Mouse (Mus musculus) spleen, postnatal 10 days (tissue): ENCODE data around the gene Slc38a3.

Experiments
- DNase-seq, 2 experiments: peaks; one replicate each; pipeline ENCODE4 v3.0.0; 2021 to 2022; ENCODE audit warnings: low spot score in 2 of 2

Gene Slc38a3

DNA sequence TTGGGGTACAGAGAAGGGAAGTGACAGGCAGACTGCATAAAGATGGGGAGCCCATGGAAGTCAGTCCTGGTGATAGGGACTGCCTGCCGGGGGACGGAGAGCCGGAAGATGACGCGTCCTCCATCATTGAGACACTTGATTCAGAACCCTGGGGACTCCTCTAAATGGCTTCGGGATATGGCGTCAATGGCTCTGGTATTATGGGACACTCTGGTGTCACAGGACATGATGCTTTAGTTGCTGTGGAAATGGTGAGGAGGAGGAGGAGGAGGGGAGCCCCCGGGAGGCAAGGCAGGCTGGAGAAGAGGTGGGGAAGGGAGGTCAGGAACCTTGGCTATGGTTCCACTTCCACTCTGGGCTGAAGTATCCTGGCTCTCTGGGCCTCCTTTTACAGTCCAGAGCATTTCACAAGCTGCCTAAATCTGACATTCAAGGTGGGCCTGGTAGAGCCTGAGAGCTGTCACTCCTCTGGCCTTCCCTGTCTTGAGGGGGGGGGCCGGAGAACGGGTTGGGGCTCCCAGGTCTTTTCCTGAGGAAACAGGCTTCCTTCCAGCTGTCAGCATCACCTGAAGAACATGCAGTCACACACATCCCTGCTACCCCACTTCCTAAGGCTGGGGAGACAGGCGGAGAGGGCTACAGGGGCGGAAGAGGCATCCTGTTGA lies 26.2 kb upstream of the Slc38a3 start:
- no peak for DNase-seq

DNA sequence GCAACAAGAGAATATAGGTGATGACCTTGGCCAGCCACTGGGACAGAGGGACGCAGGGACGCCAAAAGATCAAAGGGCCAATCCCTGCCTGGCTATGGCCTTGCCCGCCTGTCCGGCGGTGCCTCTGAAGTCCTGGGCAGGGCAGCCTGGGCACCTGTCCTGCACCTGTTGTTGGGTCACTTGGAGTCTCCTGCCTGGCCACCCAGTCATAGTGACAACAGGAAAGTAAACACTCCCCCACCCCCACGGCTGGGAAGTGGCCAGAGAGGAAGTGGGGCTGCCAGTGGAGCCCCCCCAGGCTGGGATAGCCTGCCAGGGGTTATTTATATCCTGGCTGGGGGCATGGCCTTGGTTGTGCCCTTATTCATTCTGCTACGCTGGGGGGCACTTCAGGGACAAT lies 25.3 kb upstream of the Slc38a3 start:
- DNase-seq = no peak

GRCm38 (mm10) chr9:107693433-107693987 lies 24.2 kb upstream of the Slc38a3 start:
- no peak for DNase-seq

DNA sequence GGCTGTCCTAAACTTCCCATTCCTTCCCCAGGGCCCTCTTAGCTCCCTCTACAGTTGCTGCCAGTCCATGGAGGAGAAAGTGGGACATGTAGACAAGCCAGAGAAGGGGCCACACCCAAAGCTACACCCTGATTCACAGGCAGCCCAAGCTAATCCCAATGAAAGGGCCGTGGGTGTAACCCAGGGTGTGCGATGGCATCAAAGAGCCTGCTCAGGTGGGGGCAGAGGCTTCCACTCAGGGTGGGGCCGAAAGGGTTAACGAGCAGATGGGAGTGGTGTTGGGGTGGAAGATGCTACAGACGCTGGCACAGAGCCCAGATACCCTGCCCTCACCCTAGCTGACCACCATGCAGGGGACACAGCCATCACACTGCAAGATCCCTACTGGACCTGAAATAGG lies 23.5 kb upstream of the Slc38a3 start:
- DNase-seq = no peak

- no peak for DNase-seq
Measured at GRCm38 (mm10) chr9:107690391-107690790, 21.1 kb upstream of the Slc38a3 start.

- DNase-seq = no peak
Measured at GRCm38 (mm10) chr9:107688939-107689338, 19.6 kb upstream of the Slc38a3 start.

GRCm38 (mm10) chr9:107688415-107688814 lies 19.1 kb upstream of the Slc38a3 start:
- DNase-seq = no peak

- peak in 1 of 2 experiments; percentile 65 for DNase-seq
Measured at GRCm38 (mm10) chr9:107685231-107685981, 16.1 kb upstream of the Slc38a3 start.

DNA sequence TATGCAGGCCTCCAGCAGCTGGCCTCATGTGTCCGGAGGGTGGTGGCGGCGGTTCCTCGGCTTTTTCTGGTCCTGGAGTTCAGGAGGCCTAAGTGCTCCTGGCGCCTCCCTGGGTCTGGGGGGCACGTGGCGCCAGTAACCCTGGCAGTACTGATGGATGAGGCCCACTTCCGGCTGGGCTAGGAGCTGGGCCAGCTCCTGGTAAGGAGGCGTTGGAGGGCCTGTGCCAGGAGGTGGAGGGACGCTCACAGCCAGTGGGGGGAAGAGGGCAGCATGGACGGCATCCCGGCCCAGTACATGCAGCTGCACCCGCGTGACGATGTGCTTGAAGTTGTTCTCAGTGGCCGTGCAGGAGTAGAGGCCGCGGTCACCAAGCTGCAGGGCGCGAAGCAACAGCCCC lies 13.1 kb upstream of the Slc38a3 start:
- DNase-seq = no peak

- no peak for DNase-seq
Measured at GRCm38 (mm10) chr9:107679501-107679900, 10.2 kb upstream of the Slc38a3 start, which contains the start of gene Gnat1. TSS of gene Gnat1 (minus strand) at chr9:107679712.

- DNase-seq = no peak
Measured at GRCm38 (mm10) chr9:107678861-107679260, 9.5 kb upstream of the Slc38a3 start.

DNA sequence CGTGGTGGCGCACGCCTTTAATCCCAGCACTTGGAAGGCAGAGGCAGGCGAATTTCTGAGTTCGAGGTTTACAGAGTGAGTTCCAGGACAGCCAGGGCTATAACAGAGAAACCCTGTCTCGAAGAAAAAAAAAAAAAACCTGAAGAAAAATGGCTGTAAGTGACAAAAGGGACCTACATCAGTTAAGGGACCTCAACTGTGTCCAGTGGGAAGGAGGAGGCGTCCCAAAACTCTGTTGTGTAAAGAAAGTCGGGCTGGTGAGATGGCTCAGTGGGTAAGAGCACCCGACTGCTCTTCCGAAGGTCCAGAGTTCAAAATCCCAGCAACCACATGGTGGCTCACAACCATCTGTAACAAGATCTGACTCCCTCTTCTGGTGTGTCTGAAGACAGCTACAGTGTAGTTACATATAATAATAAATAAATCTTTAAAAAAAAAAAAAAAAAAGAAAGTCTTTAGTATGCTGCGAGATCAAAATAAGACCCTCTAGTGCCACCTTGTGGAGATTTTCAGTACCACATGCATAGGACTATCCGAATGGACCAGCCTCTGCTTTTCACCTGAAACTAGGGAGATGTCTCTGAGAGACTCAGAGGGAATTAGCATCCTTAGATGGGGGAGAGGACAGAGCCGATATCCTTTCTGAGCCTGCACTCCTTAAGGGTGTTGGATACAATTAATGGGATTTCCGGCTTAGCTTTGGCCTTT lies 8.6 kb upstream of the Slc38a3 start:
- peak; percentile 70 to 85 for DNase-seq

GRCm38 (mm10) chr9:107677091-107677784 lies 7.9 kb upstream of the Slc38a3 start:
- peak; percentile 37 to 66 for DNase-seq

DNA sequence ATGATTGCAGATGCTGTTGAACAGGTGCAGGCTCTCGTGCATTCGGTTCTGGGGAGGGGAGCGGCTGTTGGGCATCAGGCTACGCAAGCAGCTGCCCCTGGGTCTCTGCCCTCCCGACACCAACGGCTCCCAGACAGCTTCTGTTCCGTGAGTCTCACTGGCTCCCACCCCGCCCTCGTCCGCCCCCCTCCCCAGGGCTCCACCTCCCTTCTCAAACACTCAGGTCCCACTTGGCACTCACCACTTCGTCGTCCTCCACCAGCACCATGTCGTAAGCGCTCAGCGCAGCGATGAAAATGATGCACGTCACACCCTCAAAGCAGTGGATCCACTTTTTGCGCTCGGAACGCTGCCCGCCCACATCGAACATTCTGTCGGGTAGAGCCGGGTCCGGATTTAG lies 7.0 kb upstream of the Slc38a3 start:
- DNase-seq = no peak

DNA sequence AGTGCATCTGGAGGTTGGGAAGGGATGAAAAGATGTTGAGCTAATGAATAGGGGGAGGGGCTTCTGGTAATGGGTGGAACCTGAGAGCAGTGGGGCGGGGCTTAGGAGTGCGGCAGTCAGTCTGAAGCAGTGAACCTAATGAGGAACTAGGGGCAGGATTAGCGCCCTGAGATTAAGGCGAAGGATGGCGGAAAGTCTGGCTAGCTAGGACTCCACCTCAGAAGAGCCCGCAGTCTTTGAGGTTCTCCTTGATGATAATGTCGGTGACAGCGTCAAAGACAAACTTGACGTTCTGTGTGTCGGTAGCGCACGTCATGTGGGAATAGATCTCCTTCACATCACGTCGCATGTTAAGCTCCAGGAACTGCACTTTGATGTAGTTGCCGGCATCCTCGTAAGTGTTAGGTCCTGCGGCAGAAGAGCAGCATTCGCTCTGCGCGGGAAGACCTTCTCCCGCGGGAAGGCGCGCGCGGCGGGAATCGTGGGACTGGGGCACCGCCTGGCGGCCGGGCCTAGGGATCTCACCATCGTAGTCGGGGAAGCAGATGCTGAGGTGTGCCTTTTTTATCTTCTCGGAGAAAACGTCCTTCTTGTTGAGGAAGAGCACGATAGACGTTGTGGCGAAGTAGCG lies 6.5 kb upstream of the Slc38a3 start:
- DNase-seq = peak; percentile 30 to 56

DNA sequence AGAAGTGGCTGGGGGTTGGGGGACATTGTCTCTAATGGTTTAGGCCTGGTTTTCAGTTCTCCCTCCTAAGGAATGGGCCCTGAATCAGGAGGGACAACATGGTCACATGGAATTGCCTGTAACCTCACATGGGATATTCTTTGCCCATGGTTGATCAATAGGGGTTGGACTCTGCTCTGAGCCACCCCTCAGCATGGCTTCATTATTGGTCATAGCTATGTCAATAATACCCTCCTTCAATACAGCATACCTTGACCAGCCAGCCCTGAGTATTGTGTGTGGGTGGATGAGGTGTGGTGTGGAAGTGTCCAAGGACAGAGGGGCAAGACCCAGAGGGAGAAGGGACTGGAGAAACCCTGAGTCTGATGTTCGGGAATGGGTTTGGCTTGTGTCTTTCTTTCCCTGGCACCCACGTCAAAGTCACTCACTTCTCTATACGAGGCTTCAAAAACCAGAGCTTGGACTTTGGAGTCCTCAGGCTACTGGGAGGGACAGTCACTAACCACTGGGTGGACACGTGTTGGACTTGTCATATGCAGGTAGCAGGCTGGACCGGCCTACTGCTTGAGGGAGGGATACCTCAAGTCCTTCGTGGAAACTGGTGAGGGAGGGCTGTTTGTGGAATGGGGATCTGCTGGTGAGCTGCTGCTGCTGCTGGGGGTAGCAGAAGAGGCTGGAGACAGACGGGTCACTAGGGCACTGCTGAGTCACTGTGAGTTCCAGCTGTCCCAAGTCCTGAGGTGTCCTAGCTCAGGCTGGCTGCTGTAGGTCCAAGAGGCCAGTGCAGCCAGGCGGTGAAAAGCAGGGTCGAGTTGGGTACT lies 5.5 kb upstream of the Slc38a3 start:
- DNase-seq = no peak

GRCm38 (mm10) chr9:107670259-107670658 lies 929 bp upstream of the Slc38a3 start:
- DNase-seq = no peak

DNA sequence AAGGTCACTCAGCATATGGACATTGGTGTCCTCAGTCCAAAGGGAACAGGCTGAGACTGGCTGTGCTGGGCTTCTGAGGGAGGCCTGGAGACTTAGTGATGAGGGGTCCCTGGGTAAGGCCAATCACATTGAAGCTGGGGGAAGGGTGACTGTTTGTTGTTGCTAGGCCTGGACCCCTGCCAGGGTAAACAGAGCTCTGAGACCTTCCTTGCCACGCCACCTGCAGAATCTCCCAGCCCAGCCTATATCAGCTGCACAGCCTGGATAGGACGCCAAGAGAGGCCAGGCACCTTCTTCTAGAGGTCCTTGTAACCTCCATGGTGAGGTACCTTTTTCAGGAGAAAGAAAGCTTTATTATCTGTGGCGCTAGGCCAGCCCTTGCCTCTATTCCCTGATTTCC lies 414 bp downstream of the Slc38a3 start:
- DNase-seq = no peak

DNA sequence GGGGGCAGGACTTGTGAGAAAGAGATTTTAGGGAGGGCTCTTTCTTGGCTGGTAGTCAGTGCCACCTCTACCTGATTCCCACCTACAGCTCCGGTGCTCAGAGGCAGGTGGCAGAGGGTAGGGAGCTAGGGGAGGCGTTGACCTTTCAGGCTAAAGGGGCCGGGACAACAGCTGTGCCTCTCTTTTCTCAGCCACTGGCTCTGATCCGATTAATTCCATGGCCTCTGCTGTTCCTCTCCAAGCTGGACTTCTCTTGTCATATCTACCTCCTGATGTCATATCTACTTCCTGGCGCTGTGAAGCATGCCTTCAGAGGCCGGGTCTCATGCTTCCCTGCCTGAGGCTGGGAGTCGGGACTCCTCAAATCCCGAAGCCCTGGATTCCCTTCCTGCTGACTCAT lies 1.3 kb downstream of the Slc38a3 start:
- DNase-seq = no peak

- no peak for DNase-seq
Measured at GRCm38 (mm10) chr9:107667219-107667618, 2.1 kb downstream of the Slc38a3 start.
